Mouse (Mus musculus): ENCODE measurements around the gene Lztfl1. TPM values are rescaled to one million over a fixed set of nuclear protein-coding genes. Genes with fewer than 3 reads are reported as not detected.
"Not testable (repeated sequence)": the region's sequence is repeated elsewhere in the genome, so short reads cannot be mapped to it uniquely, and the experiment has no call there.

The Lztfl1 gene
- total RNA-seq (2017) = 16.8 and 18.5 TPM in 2 replicates

DNA sequence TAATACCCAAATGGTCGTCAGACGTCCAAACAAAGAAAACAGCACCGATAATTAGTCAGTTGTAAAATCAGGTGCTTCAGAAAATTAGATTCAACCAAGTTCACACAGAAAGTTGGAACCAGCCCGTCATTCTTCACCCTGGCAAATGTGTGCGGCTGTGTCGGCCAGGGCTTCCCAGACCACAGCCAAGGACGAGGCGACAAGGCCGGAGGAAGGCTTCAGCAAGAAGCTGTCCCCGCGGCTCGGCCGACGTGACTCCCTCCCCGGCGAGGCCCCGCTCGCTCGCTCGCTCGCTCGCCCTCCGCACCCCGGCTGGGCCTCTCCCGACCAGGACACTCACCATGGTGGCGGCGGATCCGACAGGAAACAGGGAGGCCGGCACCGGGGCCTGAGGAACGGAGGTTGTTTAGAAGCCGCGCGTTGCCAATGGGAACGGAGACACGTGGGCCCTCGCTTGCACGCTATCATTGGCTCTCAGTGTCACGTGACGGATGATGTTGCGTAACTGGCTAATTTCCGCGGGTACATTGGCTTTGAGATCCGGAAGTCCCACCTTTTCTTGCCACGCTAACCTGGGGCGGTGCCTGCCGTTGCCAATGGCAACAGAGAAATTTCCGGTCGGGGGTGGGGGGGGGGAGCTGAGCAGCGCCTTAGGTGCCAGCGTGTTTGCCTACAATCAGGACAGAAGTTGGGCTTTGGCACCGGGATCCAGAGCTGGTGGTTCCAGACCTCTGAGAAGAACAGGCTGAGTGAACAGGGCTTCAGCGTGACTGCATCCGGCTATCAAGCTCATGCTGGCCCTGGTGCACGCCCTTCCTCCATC is at the start of gene Lztfl1:
TSS of gene Lztfl1 (minus strand) at position 512 of the 823 bp plus-strand sequence.
- peak; percentile 99 for ATAC-seq (ENCODE audit: extremely low read depth, insufficient number of reproducible peaks, low FRiP score, poor library complexity, severe bottlenecking)

DNA sequence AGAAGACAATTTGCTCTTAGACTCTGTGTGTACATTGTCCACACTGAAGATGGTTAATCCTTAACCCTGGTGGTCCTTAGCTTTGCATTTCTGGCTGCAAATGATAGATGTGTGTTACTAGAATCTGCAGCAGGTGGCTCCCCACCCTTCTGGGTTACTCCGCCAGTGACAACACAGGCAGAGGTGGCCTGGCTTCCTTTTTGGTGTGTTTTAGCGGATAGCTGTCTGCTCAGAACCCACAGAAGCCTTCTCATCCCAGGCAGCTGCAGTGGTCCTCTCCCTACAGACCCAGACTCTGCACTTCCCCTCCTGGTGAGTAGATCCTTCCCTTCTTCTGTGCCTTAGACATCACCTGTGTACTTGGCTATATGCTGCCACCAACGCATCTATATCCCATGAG is 49.5 kb upstream of the Lztfl1 start:
- ATAC-seq (ENCODE audit: extremely low read depth, insufficient number of reproducible peaks, low FRiP score, poor library complexity, severe bottlenecking) = no peak

- ATAC-seq (ENCODE audit: extremely low read depth, insufficient number of reproducible peaks, low FRiP score, poor library complexity, severe bottlenecking) = no peak
These were observed 46.3 kb upstream of the Lztfl1 start for GRCm38 (mm10) chr9:123763771-123764170.

DNA sequence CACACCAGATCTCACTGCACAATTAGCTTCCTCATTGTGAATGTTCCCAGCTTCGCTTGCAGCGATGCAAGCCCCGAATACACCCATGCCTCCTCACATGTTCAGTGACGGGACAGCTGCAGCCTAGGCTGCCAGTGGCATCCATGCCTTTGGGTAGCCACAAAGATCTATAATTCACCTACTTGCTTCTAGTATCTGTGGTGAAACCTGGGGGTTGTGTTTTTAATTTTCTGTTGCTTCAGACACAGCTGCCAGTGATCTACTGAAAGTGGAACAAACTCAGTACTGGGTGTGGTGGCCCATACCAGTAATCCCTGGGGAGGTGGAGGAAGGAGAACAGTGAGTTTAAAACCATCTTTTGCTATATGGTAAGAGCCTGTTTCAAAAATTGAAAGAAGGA is 45.4 kb upstream of the Lztfl1 start:
- peak; percentile 76 for ATAC-seq (ENCODE audit: extremely low read depth, insufficient number of reproducible peaks, low FRiP score, poor library complexity, severe bottlenecking)

DNA sequence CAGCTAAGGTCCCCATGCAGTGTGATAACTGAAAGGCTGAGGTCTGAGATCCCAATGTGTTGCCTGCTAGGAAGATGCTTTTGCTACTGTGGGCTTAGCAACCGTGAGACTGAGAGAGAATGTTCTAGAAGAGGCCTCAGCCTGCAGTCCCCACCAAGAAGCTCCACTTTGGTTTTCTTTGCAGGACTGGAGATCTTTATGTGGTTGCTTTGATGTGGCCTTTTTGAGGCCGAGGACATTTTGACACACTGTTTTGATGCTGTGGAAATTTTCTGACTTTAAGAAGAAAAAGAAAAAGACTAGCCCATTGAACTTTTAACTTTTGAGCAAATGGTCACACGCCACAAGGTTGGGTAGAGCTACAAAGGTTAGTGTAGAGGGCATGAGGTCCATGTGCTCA is 43.3 kb upstream of the Lztfl1 start:
- no peak for ATAC-seq (ENCODE audit: extremely low read depth, insufficient number of reproducible peaks, low FRiP score, poor library complexity, severe bottlenecking)

GRCm38 (mm10) chr9:123758645-123759044 is 41.1 kb upstream of the Lztfl1 start:
- no peak for ATAC-seq (ENCODE audit: extremely low read depth, insufficient number of reproducible peaks, low FRiP score, poor library complexity, severe bottlenecking)

DNA sequence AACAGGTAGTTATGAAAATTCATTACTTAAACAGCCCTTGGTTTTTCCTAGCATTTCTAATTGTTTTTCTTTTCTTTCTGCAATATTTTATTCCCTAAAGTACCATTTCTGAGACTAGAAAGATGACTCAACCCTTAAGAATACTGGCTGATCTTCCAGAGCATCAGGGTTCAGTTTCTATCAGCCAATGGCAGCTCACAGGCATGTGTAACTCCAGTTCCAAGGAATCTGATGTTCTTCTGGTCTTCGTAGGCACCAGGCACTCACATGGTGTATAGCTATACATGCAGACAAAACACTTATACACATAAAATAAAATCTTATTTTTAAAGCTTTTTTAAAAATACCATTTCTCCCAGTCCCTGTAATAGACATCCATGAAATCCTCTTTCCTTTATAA is 40.7 kb upstream of the Lztfl1 start:
- no peak for ATAC-seq (ENCODE audit: extremely low read depth, insufficient number of reproducible peaks, low FRiP score, poor library complexity, severe bottlenecking)

DNA sequence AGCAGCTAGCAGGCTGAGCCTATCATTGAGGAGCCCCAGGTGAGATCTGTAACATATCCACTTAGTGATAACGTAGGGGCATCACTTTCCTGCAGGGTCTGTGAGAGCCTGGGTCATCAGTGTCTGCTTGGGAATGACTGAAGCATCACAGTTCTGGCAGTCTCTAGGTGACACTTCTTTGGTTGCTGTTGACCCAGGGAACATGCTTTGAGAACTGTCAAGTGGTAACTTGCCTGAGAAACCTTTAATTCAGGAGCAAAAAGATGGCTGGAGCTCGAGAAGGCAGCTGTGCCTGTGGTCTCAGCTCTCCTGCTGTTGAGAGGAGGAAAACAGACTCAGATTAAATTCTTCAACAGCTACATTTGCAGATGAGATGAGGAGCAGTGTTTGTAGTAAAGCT is 39.8 kb upstream of the Lztfl1 start:
- no peak for ATAC-seq (ENCODE audit: extremely low read depth, insufficient number of reproducible peaks, low FRiP score, poor library complexity, severe bottlenecking)

DNA sequence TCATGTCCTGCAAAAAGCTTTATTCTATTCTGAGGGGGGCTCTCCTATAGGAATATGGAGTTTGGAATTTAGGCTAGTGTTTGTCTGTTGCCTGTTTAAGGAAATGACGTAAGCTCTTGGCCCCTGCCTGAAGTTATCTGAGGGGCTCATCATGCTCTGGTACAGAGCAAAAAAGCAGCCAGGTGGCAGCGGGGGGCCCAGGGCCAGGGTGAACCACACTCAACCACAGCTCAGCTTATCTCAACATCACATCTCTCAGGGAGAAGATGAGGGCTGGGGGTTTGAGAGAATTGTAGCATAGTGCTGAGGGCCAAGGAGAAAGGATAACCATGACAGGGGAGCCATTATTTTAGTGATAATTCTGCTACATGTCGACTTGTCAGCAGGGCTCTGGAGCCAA is 39.3 kb upstream of the Lztfl1 start:
- no peak for ATAC-seq (ENCODE audit: extremely low read depth, insufficient number of reproducible peaks, low FRiP score, poor library complexity, severe bottlenecking)

DNA sequence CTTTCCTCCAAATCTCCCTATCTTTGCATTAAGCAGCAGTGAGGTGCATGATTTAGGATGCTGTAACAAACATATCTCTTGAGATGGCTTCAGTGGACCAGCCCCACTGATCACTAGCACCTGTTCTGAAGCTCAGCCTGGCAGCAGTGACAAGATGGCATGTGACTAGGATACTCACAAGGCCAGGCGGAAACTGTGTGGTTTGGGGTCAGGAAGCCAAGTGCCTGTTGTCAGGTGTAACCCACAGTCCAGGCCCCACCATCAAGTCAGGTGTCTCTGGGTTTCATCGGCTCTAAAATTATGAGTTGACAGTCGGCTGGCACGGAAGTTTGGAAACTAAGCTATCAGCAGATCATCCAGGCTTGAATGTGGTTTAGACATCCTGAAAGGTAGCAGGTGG is 36.8 kb upstream of the Lztfl1 start:
- ATAC-seq (ENCODE audit: extremely low read depth, insufficient number of reproducible peaks, low FRiP score, poor library complexity, severe bottlenecking) = peak; percentile 94

- ATAC-seq (ENCODE audit: extremely low read depth, insufficient number of reproducible peaks, low FRiP score, poor library complexity, severe bottlenecking) = not testable (repeated sequence)
These were observed 32.2 kb upstream of the Lztfl1 start for GRCm38 (mm10) chr9:123749687-123750086.

- ATAC-seq (ENCODE audit: extremely low read depth, insufficient number of reproducible peaks, low FRiP score, poor library complexity, severe bottlenecking) = no peak
These were observed 23.3 kb upstream of the Lztfl1 start for GRCm38 (mm10) chr9:123740799-123741198.

- ATAC-seq (ENCODE audit: extremely low read depth, insufficient number of reproducible peaks, low FRiP score, poor library complexity, severe bottlenecking) = no peak
These were observed 16.6 kb upstream of the Lztfl1 start for GRCm38 (mm10) chr9:123734133-123734532.

GRCm38 (mm10) chr9:123731271-123731670 is 13.8 kb upstream of the Lztfl1 start:
- ATAC-seq (ENCODE audit: extremely low read depth, insufficient number of reproducible peaks, low FRiP score, poor library complexity, severe bottlenecking) = no peak

DNA sequence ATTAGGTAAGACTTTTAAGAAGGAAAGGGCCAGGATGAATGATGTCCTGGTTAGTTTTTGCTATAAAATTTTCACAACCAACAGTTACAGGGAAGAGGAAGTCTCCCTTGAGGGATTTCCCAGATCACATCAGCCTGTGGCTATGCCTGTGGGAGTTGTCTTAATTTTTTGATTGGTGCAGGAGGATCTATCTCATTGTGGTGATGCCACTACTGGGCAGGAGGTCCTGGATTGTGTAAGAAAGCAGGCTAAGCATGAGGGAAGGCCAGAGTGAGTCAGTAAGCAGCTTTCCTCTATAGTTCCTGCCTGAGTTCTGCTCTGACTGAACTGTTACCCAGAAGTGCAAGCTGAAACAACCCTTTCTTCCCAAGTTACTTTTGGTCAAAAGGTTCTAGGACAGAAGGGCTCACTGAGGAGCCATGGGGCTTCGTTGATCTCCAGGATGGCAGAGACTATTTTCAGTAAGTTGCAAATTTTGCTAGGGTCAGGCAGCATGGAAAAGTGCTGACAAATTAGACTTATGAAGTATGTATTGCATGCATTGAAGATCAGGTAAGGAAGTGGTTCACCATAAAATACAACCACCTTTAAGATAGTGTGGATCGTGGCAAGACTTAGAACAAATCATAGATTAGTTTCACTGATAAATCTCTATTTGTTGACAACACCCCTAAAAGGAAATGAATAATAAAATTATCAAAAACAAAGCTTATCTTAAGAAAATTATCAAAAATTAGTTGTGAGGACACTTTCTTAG is 5.4 kb upstream of the Lztfl1 start:
- no peak for ATAC-seq (ENCODE audit: extremely low read depth, insufficient number of reproducible peaks, low FRiP score, poor library complexity, severe bottlenecking)

GRCm38 (mm10) chr9:123716301-123716700 is 1.2 kb downstream of the Lztfl1 start:
- ATAC-seq (ENCODE audit: extremely low read depth, insufficient number of reproducible peaks, low FRiP score, poor library complexity, severe bottlenecking) = no peak

GRCm38 (mm10) chr9:123713111-123713510 is 4.4 kb downstream of the Lztfl1 start:
- no peak for ATAC-seq (ENCODE audit: extremely low read depth, insufficient number of reproducible peaks, low FRiP score, poor library complexity, severe bottlenecking)

DNA sequence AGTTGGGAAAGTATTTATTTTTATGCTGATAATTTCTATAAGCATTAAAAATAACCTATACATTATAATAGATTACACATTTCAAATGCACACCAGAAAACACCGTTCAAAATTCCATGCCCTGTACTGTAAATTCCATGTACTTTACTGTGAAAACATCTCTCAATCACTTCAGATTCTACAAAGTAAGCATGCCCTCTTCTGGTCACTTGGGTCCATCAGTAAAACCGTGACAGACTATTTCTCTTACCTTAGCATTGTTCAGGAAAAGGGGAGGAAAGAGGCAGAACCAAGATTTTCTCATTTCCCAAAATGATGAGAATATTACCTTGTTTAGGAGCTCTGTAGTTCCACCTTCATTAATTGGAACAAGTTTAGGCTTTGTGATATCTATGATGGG is 8.3 kb downstream of the Lztfl1 start:
- no peak for ATAC-seq (ENCODE audit: extremely low read depth, insufficient number of reproducible peaks, low FRiP score, poor library complexity, severe bottlenecking)

- ATAC-seq (ENCODE audit: extremely low read depth, insufficient number of reproducible peaks, low FRiP score, poor library complexity, severe bottlenecking) = no peak
These were observed 15.7 kb downstream of the Lztfl1 start for GRCm38 (mm10) chr9:123701822-123702221.

- ATAC-seq (ENCODE audit: extremely low read depth, insufficient number of reproducible peaks, low FRiP score, poor library complexity, severe bottlenecking) = no peak
These were observed 21.7 kb downstream of the Lztfl1 start for GRCm38 (mm10) chr9:123695634-123696302.

All from neutrophil, adult 5-6 weeks (primary cell).